Mouse (Mus musculus) thymus, postnatal 14 days (tissue): ENCODE measurements at regions not wholly inside any gene's neighbourhood (a gene's known extent, or its start where the extent isn't known, plus 50 kb on each side); places are given as distances from the start of the nearest gene placed in this dataset.

Experiments used
- DNase-seq: peaks from one replicate; pipeline ENCODE4 v3.0.0; 2021

DNA sequence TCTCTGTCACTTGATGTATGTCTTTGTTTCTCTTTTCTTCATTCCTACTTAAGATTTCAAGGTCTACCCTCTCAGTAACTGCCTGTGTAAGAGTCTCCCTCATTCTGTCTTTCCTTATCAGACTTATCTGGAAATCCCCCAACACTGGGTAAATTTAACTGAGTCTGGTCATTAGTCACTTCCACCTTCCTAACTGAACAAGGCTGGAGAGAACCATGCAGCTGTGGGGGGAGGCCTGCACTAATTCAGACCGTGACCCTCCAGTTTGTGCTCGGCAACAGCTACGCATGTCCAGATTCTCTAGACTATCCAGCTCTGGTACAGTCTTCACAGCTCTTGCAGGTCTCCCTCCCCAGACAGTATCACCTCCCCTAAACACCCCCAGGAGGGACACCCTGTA, 103.3 kb downstream of the Prox1 start:
- no peak for DNase-seq

GRCm38 (mm10) chr1:190066426-190066825, 104.1 kb downstream of the Prox1 start:
- no peak for DNase-seq

DNA sequence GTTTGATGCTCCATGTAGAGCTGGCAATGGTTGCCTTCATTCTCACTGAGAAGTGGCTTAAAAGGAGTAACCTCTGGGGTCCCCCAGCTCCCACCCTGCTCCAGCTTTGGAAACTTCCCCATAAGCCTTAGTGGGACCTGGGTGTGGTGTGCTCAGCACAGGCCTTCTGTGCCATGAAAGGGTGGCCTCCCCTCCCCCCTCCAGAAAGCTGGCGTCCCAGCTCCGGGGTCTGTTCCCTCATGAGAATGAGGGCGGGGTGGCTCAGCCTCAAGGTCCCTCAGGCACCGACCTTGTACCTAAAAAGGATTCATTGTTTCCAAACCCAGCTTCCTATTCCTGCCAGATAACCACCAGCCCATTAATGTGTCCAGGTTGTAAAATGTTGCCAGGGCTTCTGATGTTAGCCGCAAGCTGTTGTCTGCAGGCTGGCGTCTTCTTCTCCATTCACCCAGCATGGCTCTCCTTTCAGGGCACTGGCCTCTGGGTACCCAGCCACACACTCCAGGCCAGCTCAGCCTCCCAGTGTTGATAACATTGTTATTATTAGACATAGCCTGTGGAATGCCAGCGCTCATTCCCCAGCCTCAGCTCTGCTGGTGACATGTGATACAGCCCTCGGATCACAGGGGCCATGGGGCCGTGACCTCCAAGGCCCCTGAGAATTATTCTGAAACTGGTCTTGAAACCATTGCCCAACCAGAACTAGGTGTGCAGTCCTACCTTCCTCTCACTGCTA, 108.8 kb downstream of the Prox1 start:
- DNase-seq, result no peak

GRCm38 (mm10) chr1:190059025-190059424, 111.5 kb downstream of the Prox1 start:
- DNase-seq, result no peak

- no peak for DNase-seq
Observed at GRCm38 (mm10) chr1:190056931-190057330, 113.6 kb downstream of the Prox1 start.

- no peak for DNase-seq
Observed at GRCm38 (mm10) chr1:190051903-190052302, 118.6 kb downstream of the Prox1 start.

DNA sequence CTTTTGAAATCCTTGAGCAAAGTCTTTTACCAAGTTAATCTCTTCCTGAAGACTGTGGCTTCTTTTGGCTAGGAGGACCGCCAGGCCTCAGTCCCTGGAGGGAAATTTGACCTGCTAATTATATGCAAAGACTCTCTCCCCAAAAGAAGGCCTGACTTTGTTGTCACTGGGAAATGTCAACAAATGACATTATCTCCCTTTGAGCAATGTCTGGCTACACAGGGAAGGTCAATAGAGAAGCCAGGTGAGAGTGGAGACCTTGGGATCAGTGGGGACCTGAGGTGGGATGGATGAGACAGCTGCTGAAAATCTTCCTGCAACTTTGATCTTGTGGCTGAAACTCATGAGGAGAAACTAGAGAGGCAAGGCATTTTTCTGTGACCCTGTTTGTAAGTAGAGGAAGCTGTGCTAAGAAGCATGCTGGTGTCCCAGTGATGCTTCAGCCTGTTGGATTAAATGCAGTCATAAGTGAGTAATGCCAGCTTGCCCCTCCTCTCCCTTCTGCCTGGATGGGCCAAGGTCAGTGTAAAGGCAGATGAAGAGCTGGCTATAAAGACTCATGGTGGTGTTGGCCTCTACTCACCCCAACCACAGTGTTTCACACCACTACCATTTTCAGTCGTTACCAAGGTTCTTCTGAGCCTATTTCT, 121.9 kb downstream of the Prox1 start:
- DNase-seq, result no peak

DNA sequence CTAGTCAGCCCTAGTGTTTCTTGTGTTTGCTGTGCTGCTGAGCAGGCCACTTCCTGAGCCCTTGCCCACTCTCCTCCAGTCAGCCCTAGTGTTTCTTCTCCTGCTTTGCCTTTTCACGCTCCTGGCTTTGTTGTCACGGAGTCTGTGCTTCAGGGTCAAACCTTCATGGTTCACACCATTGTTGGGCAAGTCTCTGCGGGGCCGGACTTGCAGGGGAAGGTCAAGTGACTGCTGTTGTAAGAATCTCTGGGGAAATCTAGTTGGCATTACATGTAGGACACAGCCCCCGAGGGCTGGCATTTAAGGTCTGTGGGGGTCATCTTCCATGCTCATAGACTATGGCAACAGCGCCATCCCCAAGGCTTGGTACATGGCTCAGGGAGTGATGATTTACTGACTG, 123.3 kb downstream of the Prox1 start:
- DNase-seq, result no peak

GRCm38 (mm10) chr1:190045797-190046196, 123.6 kb upstream of the Smyd2 start:
- no peak for DNase-seq

DNA sequence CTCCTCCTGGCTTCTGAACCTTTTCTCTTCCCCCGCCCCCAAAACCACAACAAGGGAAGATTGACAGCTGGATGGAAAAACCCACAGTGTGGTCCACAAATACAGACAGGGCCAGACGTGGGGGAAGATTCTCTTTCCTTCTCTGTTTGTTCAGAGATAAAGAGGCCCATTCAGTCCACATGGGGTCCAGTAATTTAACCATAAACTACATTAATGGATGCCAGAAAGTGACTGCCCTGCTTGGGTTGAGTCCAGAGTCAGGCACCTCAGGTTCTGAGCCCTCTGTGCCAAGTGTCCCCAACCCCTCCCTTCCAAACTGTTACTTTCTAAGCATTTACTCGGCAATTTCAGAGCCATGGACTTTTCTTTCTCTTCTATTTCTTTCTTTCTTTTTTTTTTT, 121.9 kb upstream of the Smyd2 start:
- DNase-seq, result no peak

DNA sequence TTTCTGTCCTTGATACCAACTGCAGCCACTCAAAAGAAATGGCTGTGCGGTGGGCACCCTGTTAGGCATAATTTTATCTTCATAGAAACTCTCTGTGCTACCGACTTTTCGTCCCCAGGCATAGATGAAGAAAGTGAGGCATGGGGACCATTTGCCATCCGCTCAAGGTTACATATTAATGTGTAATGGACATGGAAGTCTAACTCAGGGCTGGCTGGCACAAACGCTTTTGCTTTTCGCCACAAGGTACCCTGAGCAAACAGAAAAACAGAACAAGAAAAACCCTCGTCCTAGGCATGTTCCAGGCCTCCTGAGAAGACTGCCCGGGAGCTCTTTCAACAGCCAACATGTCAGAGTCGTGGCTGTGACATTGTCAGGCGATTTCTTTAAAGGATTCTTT, 121.0 kb upstream of the Smyd2 start:
- DNase-seq, result no peak

DNA sequence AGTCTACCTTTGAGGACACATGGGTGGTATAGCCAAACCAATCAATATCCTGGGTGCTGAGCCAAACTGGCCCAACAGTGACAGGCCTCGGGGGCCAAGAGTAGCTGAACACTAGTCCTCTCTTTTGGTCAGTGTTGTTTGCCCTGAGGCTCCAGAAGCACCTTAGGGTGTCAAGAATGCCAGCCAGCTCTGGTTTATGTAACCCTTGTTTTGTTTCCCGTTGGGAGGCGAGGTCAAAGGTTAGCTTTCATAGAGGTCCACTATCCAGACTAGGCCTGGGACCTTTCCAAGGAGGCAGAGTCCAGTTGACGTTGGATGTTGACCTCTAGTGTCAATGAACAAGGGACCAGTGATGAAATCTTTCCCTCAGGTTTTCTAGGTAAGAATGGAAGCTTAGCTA, 120.0 kb upstream of the Smyd2 start:
- no peak for DNase-seq

GRCm38 (mm10) chr1:190041096-190041706, 119.0 kb upstream of the Smyd2 start:
- no peak for DNase-seq

- DNase-seq, result no peak
Observed at GRCm38 (mm10) chr1:190038046-190038445, 115.9 kb upstream of the Smyd2 start.

DNA sequence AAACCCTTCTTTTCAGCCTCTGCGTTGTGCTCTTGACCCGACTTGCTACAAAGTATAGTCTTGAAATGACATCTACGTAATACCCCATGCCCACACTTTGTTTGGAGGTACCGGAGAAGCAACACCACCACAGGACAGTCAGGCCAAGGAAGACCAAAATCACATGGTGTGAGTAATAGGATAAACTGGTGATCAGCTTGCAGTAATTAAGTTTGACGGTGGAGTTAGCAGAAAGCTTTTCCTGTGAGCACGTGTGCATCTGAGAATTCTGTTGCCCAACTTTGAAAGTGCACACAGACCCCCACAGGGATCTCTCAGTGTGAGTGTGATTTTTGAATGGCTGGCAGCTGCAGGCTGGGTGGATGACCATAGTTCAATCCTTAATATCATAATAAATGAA, 114.6 kb upstream of the Smyd2 start:
- DNase-seq, result no peak

DNA sequence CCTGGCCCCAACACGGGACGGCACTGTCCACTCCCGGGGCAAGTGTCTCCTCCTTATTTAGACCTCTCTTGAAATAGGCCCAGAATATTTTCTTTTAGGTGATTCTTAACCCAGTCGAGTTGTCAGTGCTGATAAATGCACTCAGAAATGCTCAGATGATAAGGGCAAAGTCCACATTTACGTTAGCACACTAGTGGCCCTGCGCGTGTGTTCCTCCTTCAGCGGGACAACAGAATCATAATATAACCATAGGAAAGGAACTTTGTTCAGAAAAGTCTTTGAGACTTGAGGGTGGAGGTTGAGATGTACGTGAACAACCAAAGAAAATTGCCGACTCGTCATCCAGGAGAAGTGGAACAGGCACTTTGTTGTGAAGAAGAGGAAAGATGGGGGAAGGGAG, 113.8 kb upstream of the Smyd2 start:
- DNase-seq, result no peak

DNA sequence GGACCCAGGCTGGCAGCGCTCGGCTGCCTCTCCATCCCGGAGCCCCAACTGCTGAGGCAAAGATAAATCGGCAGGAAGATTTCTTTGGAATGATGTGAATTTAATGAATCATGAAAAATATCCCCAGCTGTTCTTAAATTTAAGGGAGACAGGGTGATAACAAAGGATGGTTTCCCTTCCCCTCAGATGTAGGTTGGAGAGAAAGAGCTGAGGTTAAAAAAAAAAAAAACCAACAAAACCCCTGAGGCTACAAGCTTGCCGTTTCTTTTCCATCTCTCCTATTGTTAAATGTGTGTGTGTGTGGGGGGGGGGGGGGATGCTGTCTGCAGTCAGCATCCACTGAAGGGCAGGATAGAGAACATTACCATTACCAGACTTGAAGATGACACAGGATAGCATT, 111.9 kb upstream of the Smyd2 start:
- no peak for DNase-seq

DNA sequence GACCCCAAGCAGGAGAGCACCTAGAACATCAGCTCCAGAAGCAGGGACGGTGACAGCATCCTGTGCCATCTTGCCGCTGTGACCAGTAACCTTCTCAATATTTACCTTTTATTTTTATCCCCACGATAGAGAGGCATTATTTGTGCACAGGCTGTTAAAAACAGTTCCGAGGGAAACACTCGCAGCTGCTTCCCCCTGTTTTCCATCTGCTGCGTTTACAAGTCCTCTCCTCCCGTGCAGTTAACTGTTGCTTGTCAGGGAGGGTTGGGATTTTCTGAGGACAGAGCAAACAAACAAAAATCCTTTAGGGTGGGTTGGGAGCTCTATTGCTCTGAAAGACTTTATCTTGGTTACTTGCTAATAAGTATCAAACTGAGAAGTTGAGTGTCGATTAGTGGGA, 105.4 kb upstream of the Smyd2 start:
- no peak for DNase-seq

DNA sequence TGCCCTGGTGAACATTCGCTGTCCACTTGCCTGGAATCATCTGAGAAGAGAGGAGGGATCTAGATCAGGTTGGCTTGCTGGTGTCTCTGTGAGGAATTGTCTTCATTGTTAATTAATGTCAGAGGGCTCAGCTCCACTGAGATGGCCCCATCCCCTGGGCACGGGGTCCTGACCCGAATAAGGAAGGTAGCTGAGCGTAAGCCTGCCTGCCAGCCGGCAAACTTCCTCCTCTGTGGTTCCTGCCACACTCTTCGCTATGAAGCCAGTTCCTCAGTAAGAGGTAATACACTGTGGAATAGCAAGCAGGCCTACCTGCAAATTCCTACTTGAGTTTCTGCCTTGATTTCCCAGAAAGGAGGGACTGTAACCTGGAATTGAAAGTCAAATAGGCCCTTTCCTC, 87.3 kb upstream of the Smyd2 start:
- DNase-seq, result no peak

GRCm38 (mm10) chr1:190007271-190007670, 85.1 kb upstream of the Smyd2 start:
- no peak for DNase-seq

- no peak for DNase-seq
Observed at GRCm38 (mm10) chr1:190001084-190001483, 78.9 kb upstream of the Smyd2 start.

- no peak for DNase-seq
Observed at GRCm38 (mm10) chr1:189993706-189994105, 71.5 kb upstream of the Smyd2 start.

GRCm38 (mm10) chr1:189993221-189993620, 71.1 kb upstream of the Smyd2 start:
- DNase-seq, result no peak

DNA sequence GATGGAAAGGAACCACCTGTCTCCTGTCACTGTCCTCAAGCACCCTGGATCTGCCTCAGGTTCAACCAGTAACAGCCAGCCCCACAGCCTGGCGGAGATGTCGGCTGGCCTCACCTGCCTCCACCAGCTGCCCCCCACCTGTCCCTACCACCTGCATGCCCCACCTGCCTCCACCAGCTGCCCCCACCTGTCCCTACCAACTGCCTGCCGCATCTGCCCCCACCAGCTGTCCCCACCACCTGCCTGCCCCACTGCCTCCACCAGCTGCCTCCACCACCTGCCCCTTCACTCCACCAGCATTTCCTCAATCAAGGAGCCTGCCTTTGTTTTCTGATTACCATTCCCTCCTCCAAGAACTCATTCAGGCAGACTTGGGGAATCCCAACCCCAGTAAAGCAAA, 68.9 kb upstream of the Smyd2 start:
- no peak for DNase-seq
